Comparison of ENCODE assay signal across 9 mouse cellular contexts in genomic region chr11:20958233-20958632, GRCm38 (mm10).
A peak's percentile ranks its signal among the peaks of the same experiment; 100 is the strongest.
DNase-seq lines count a peak whose midpoint lies in the region; ATAC-seq lines count a peak whose summit lies in the region.
"Had no signal": no experiment of that assay in that cellular context is flagged by ENCODE, and none has a peak within 500 bp of the region (broad histone marks: within the 10 kb centered on the region; RNA-seq: fewer than 3 reads in every experiment).

No protein-coding gene starts in this region.

- 0 out of 2 replicates have a peak overlapping the region, but pooled peaks have one; percentile 17 for H3K27ac ChIP-seq in hindbrain, embryonic 12.5 days
- no peak overlapping the region for H3K27ac ChIP-seq in hindbrain, embryonic 13.5 days
- H3K27ac ChIP-seq in embryonic facial prominence, embryonic 11.5 days (replicated peaks; ENCODE audit: low read depth, low read length) = 0 out of 2 replicates have a peak overlapping the region, but pooled peaks have one; percentile 8
- H3K27ac ChIP-seq in kidney, embryonic 14.5 days (ENCODE audit: low read depth, low read length) = peak overlapping the region; percentile 83; the same call in 1 of the 2 replicates
- H3K27ac ChIP-seq in midbrain, embryonic 15.5 days = no peak overlapping the region

- no peaks in the 10 kb centered on the region for H3K27me3 ChIP-seq in hindbrain, embryonic 12.5 days
- no peaks in the 10 kb centered on the region for H3K27me3 ChIP-seq in hindbrain, embryonic 13.5 days
- H3K27me3 ChIP-seq in embryonic facial prominence, embryonic 11.5 days (ENCODE audit: control insufficient read depth, insufficient read depth, low read length) = no peaks in the 10 kb centered on the region
- no peaks in the 10 kb centered on the region for H3K27me3 ChIP-seq in kidney, embryonic 14.5 days (ENCODE audit: control insufficient read depth, insufficient read depth, low read length)
- no peaks in the 10 kb centered on the region for H3K27me3 ChIP-seq in megakaryocyte, embryonic 14.5 days (replicated peaks)
- H3K27me3 ChIP-seq in midbrain, embryonic 15.5 days (replicated peaks) = no peaks in the 10 kb centered on the region

- H3K4me1 ChIP-seq in hindbrain, embryonic 12.5 days = peaks cover 12% of the 10 kb centered on the region
- no peaks in the 10 kb centered on the region for H3K4me1 ChIP-seq in hindbrain, embryonic 13.5 days (replicated peaks)
- peaks cover 5% of the 10 kb centered on the region for H3K4me1 ChIP-seq in embryonic facial prominence, embryonic 11.5 days (ENCODE audit: control insufficient read depth, insufficient read depth, low read length)
- H3K4me1 ChIP-seq in kidney, embryonic 14.5 days (ENCODE audit: control insufficient read depth, insufficient read depth, low read length) = peaks cover 24% of the 10 kb centered on the region
- H3K4me1 ChIP-seq in megakaryocyte, embryonic 14.5 days = peaks cover 36% of the 10 kb centered on the region
- no peaks in the 10 kb centered on the region for H3K4me1 ChIP-seq in midbrain, embryonic 15.5 days

- ATAC-seq in hindbrain, embryonic 12.5 days (ENCODE audit: low FRiP score) = no peak
- ATAC-seq in hindbrain, embryonic 13.5 days (ENCODE audit: low FRiP score) = no peak
- no peak for ATAC-seq in embryonic facial prominence, embryonic 11.5 days (replicated peaks; ENCODE audit: insufficient number of reproducible peaks, low FRiP score, low TSS enrichment, low read depth)
- ATAC-seq in kidney, embryonic 14.5 days (ENCODE audit: low FRiP score, low TSS enrichment) = peak; percentile 54; the same call in 1 of the 2 replicates
- ATAC-seq in midbrain, embryonic 15.5 days (replicated peaks) = no peak

- H3K9me3 ChIP-seq in hindbrain, embryonic 12.5 days (replicated peaks) = no peaks in the 10 kb centered on the region
- no peaks in the 10 kb centered on the region for H3K9me3 ChIP-seq in hindbrain, embryonic 13.5 days
- no peaks in the 10 kb centered on the region for H3K9me3 ChIP-seq in embryonic facial prominence, embryonic 11.5 days (replicated peaks; ENCODE audit: control insufficient read depth, low read length)
- no peaks in the 10 kb centered on the region for H3K9me3 ChIP-seq in kidney, embryonic 14.5 days (ENCODE audit: control insufficient read depth, low read length)
- H3K9me3 ChIP-seq in megakaryocyte, embryonic 14.5 days = 0 out of 2 replicates have a peak, but pooled peaks cover 3% of the 10 kb centered on the region
- no peaks in the 10 kb centered on the region for H3K9me3 ChIP-seq in midbrain, embryonic 15.5 days

- 22% methylated on average over 5 of the region's 5 CpGs for WGBS in hindbrain, embryonic 12.5 days
- 28% methylated on average over 5 of the region's 5 CpGs for WGBS in hindbrain, embryonic 13.5 days
- WGBS in embryonic facial prominence, embryonic 11.5 days = 4% methylated on average over 5 of the region's 5 CpGs
- WGBS in kidney, embryonic 14.5 days = 6% methylated on average over 5 of the region's 5 CpGs
- WGBS in midbrain, embryonic 15.5 days = 18% methylated on average over 5 of the region's 5 CpGs

- peak; percentile 60 for DNase-seq in embryonic facial prominence, embryonic 11.5 days (ENCODE audit: low spot score)
- DNase-seq in urinary bladder, postnatal 4 days (ENCODE audit: low spot score in 2 of 2) = no peak
- no peak for DNase-seq in layer of hippocampus, adult 11-12 months (ENCODE audit: low spot score)
- DNase-seq: cerebellum, adult 18-20 months had no signal

- no peak overlapping the region for H3K4me3 ChIP-seq in hindbrain, embryonic 12.5 days
- H3K4me3 ChIP-seq in hindbrain, embryonic 13.5 days = no peak overlapping the region
- no peak overlapping the region for H3K4me3 ChIP-seq in embryonic facial prominence, embryonic 11.5 days (ENCODE audit: low read depth, low read length)
- no peak overlapping the region for H3K4me3 ChIP-seq in kidney, embryonic 14.5 days (ENCODE audit: low read length)
- peak overlapping the region; percentile 62 for H3K4me3 ChIP-seq in megakaryocyte, embryonic 14.5 days (replicated peaks)
- H3K4me3 ChIP-seq in midbrain, embryonic 15.5 days = no peak overlapping the region

- H3K9ac ChIP-seq in hindbrain, embryonic 12.5 days = no peak overlapping the region
- no peak overlapping the region for H3K9ac ChIP-seq in hindbrain, embryonic 13.5 days
- no peak overlapping the region for H3K9ac ChIP-seq in embryonic facial prominence, embryonic 11.5 days (replicated peaks; ENCODE audit: low read length)
- no peak overlapping the region for H3K9ac ChIP-seq in kidney, embryonic 14.5 days (ENCODE audit: low read depth, low read length)
- no peak overlapping the region for H3K9ac ChIP-seq in midbrain, embryonic 15.5 days

- no peaks in the 10 kb centered on the region for H3K36me3 ChIP-seq in hindbrain, embryonic 12.5 days
- no peaks in the 10 kb centered on the region for H3K36me3 ChIP-seq in hindbrain, embryonic 13.5 days
- no peaks in the 10 kb centered on the region for H3K36me3 ChIP-seq in embryonic facial prominence, embryonic 11.5 days (replicated peaks; ENCODE audit: control insufficient read depth, insufficient read depth, low read depth, low read length)
- no peaks in the 10 kb centered on the region for H3K36me3 ChIP-seq in kidney, embryonic 14.5 days (ENCODE audit: control insufficient read depth, insufficient read depth, low read length)
- peaks cover 6% of the 10 kb centered on the region for H3K36me3 ChIP-seq in megakaryocyte, embryonic 14.5 days (replicated peaks; ENCODE audit: low read length)
- no peaks in the 10 kb centered on the region for H3K36me3 ChIP-seq in midbrain, embryonic 15.5 days (replicated peaks)

- no peak overlapping the region for H3K4me2 ChIP-seq in hindbrain, embryonic 12.5 days (replicated peaks)
- H3K4me2 ChIP-seq in hindbrain, embryonic 13.5 days = no peak overlapping the region
- no peak overlapping the region for H3K4me2 ChIP-seq in embryonic facial prominence, embryonic 11.5 days (ENCODE audit: low read depth, low read length)
- H3K4me2 ChIP-seq in kidney, embryonic 14.5 days (replicated peaks; ENCODE audit: low read depth, low read length) = 0 out of 2 replicates have a peak overlapping the region, but pooled peaks have one; percentile 4
- no peak overlapping the region for H3K4me2 ChIP-seq in midbrain, embryonic 15.5 days

Comparison
In these comparisons a context has a peak if more than half of its experiments do, and no peak if none do; other contexts are left out.
1. H3K27ac ChIP-seq: peak in hindbrain, embryonic 12.5 days (single experiment), embryonic facial prominence, embryonic 11.5 days (single experiment) and kidney, embryonic 14.5 days (single experiment); none in hindbrain, embryonic 13.5 days (single experiment) and midbrain, embryonic 15.5 days (single experiment).